Mouse (Mus musculus) A20 (cell line): ENCODE data around the gene Card10.

ENCODE experiments used
- DNase-seq: peaks from one replicate; pipeline ENCODE4 v3.0.0-alpha.2; 2011; ENCODE audit warnings: low read depth, low spot score

Gene Card10

GRCm38 (mm10) chr15:78773290-78773729, 29.5 kb downstream of the Card10 start, which contains the start of gene Mfng:
Mfng (minus strand) TSS chr15:78773475.
- DNase-seq: peak; percentile 93

- DNase-seq: no peak
Measured at GRCm38 (mm10) chr15:78772856-78773255, 30.0 kb downstream of the Card10 start.

- peak; percentile 60 for DNase-seq
Measured at GRCm38 (mm10) chr15:78772368-78772763, 30.5 kb downstream of the Card10 start.

- DNase-seq: peak; percentile 57
Measured at GRCm38 (mm10) chr15:78771531-78772367, 31.1 kb downstream of the Card10 start.

- no peak for DNase-seq
Measured at GRCm38 (mm10) chr15:78770983-78771355, 31.9 kb downstream of the Card10 start.

GRCm38 (mm10) chr15:78770234-78770982, 32.4 kb downstream of the Card10 start:
- DNase-seq: no peak

GRCm38 (mm10) chr15:78769064-78769463, 33.8 kb downstream of the Card10 start:
- no peak for DNase-seq

GRCm38 (mm10) chr15:78763704-78764103, 39.1 kb downstream of the Card10 start:
- DNase-seq: no peak

- DNase-seq: no peak
Measured at GRCm38 (mm10) chr15:78763210-78763609, 39.6 kb downstream of the Card10 start.

- no peak for DNase-seq
Measured at GRCm38 (mm10) chr15:78761112-78761511, 41.7 kb downstream of the Card10 start.

- peak; percentile 87 for DNase-seq
Measured at GRCm38 (mm10) chr15:78758132-78758531, 44.7 kb downstream of the Card10 start.

GRCm38 (mm10) chr15:78755966-78756725, 46.7 kb downstream of the Card10 start:
- DNase-seq: no peak

GRCm38 (mm10) chr15:78755226-78755625, 47.6 kb downstream of the Card10 start:
- DNase-seq: no peak

- no peak for DNase-seq
Measured at GRCm38 (mm10) chr15:78754144-78754543, 48.7 kb downstream of the Card10 start.

GRCm38 (mm10) chr15:78752991-78753390, 49.9 kb downstream of the Card10 start:
- peak; percentile 64 for DNase-seq

- DNase-seq: no peak
Measured at GRCm38 (mm10) chr15:78750608-78751350, 52.1 kb downstream of the Card10 start.

- DNase-seq: no peak
Measured at GRCm38 (mm10) chr15:78749855-78750254, 53.0 kb downstream of the Card10 start.

- peak; percentile 51 for DNase-seq
Measured at GRCm38 (mm10) chr15:78744206-78744605, 58.6 kb downstream of the Card10 start.

GRCm38 (mm10) chr15:78742831-78743230, 60.0 kb downstream of the Card10 start:
- DNase-seq: no peak

GRCm38 (mm10) chr15:78740662-78741061, 62.2 kb downstream of the Card10 start:
- DNase-seq: no peak

GRCm38 (mm10) chr15:78737146-78737545, 65.7 kb downstream of the Card10 start:
- DNase-seq: no peak
